Mouse (Mus musculus) bone marrow macrophage, adult 2 months (primary cell): ENCODE results near the gene Tpm3. TPM values are rescaled to one million over a fixed set of nuclear protein-coding genes. Genes with fewer than 3 reads are reported as not detected.

Experiments used
- H3K27ac ChIP-seq: 2 replicates; pipeline ENCODE4 v1.5.1; 2012; ENCODE audit warnings: low read depth, low read length; ENCODE audit not compliant: insufficient read depth
- H3K4me1 ChIP-seq: 2 replicates; pipeline ENCODE4 v1.6.1; 2012; ENCODE audit warnings: low read length; ENCODE audit not compliant: control insufficient read depth, insufficient read depth
- H3K4me3 ChIP-seq: 2 replicates; pipeline ENCODE4 v1.5.1; 2012; ENCODE audit warnings: mild to moderate bottlenecking, low read length, moderate library complexity; ENCODE audit not compliant: insufficient read depth
- CTCF ChIP-seq: IDR thresholded peaks from 2 replicates; pipeline ENCODE4 v1.5.1; 2012; ENCODE audit warnings: low read depth, mild to moderate bottlenecking, low read length, moderate library complexity
- POLR2A ChIP-seq: IDR thresholded peaks from 2 replicates; pipeline ENCODE4 v1.6.1; 2012; ENCODE audit warnings: mild to moderate bottlenecking, low read depth, low read length, borderline replicate concordance
- polyA plus RNA-seq: library from polyadenylated mRNA; stranded (reverse); fragments of >200 nt; gene quantifications from 2 replicates; pipeline ENCODE4 v1.2.4, GENCODE M21; 2012; ENCODE audit not compliant: missing spikeins, insufficient read depth, insufficient read length

The Tpm3 gene
- polyA plus RNA-seq, 1 experiment: 739 TPM

GRCm38 (mm10) chr3:90133331-90133730 is 60.9 kb downstream of the Tpm3 start:
- H3K4me1 ChIP-seq: 0 out of 2 replicates have a peak, but pooled peaks cover 2% of the 10 kb centered on the region
- H3K27ac ChIP-seq: no peak overlapping the region
- H3K4me3 ChIP-seq: no peak overlapping the region
- no peak for TF ChIP-seq CTCF
- TF ChIP-seq POLR2A: no peak

DNA sequence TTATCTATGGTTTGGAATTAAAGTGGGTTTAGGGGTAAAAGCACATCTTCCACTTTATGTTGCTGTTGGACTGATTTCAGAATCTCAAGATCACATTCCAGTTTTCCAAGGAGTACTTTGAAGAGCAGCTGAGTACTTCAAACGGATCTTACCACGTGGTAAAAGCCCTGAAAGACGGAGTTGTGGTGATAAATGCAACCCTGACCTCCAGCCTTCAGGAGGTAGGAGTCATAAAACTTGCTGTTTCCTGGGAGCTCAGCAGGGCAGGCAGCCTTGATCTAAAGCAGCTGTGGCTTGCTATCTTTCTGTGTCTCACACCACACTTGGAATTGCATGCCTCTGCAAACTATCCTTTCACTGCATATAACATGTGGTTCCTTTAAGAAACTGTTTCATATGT is 62.0 kb downstream of the Tpm3 start:
- Histone ChIP-seq H3K27ac (no peak overlapping the region), H3K4me1 (0 out of 2 replicates have a peak, but pooled peaks cover 2% of the 10 kb centered on the region), H3K4me3 (no peak overlapping the region)
- TF ChIP-seq CTCF: no peak
- TF ChIP-seq POLR2A: no peak

DNA sequence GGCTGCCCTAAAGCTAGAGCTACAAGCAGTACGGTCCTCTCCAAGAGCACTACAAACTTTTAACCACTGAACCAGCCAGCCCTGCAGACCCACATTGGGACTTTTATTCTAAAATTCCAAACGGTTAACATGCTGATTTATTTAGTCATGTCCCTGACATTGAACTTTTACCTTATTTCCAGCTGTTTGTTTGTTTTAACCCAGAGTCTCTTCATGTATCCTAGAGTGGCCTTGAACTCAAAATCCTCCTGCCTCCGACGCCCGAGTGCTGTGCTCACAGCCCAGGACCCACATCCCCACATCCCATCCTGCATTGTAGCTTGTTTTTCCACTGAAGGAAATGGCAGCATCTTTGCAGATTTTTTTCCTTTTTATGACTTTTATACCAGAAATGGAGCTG is 62.5 kb downstream of the Tpm3 start:
- TF ChIP-seq CTCF (no peak), POLR2A (no peak)
- Histone ChIP-seq H3K27ac (no peak overlapping the region), H3K4me1 (peaks cover 3% of the 10 kb centered on the region; the same call in 1 of the 2 replicates), H3K4me3 (no peak overlapping the region)

DNA sequence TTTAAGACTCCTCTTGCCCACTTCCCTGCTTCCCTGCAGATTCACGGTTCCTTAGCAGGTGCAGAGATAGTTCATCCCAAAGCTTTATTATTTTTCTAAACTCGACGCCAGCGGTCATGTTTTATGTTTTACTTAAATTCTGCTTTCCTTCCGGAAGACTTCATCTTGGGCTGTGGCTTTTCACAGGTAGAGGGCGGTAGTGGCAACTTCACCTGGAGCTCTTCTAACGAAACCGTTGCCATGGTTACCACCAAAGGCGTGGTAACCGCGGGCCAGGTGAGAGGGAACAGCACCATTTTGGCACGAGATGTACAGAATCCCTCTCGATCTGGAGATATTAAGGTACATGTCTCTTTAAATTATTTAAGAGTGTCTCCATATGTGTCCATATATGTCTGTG is 64.2 kb downstream of the Tpm3 start:
- TF ChIP-seq POLR2A: no peak
- no peak for TF ChIP-seq CTCF
- Histone ChIP-seq H3K27ac (no peak overlapping the region), H3K4me3 (no peak overlapping the region), H3K4me1 (peaks cover 5% of the 10 kb centered on the region; the same call in 1 of the 2 replicates)

DNA sequence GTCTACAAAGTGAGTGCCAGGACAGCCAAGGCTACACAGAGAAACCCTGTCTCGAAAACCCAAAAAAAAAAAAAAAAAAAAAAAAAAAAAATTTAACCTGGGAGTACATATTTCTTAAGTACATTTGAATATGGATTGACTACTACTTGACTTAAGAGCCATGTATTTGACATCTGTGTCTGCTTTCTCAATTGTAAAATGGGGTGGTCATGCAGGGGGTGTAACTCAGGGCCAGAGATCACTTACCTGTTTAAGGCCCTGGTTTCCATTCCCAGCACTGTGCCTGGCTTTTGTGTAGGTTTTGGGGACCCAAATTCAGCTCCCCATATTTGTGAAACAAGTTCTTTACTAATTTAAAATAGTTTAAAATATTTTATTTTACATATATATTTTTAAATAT is 65.2 kb downstream of the Tpm3 start:
- Histone ChIP-seq H3K27ac (no peak overlapping the region), H3K4me1 (peaks cover 3% of the 10 kb centered on the region; the same call in 1 of the 2 replicates), H3K4me3 (no peak overlapping the region)
- TF ChIP-seq POLR2A (no peak), CTCF (no peak)

- no peak for TF ChIP-seq POLR2A
- no peak for TF ChIP-seq CTCF
- Histone ChIP-seq H3K4me1 (peaks cover 3% of the 10 kb centered on the region; the same call in 1 of the 2 replicates), H3K27ac (no peak overlapping the region), H3K4me3 (no peak overlapping the region)
Measured at GRCm38 (mm10) chr3:90139962-90140361, 67.5 kb downstream of the Tpm3 start.

DNA sequence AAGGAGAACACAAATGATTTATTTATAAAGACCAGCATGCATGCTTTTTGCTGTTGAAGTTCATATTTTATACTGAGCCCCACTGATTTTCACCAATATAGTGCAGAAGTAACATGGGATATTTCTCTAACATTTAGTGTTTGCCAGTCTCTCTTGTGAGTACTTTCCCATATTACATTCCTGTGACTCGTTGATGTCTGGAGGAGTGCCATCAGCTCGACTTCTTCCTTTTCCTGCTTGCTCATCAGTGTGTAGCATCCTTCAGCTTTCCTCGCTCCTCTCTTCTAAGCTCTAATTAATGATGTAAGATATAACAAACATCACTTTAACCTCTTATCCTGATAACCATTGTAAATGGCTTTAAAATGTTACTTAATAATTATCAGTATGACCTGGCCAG is 73.0 kb downstream of the Tpm3 start:
- no peak overlapping the region for H3K4me3 ChIP-seq
- H3K27ac ChIP-seq: no peak overlapping the region
- no peak for TF ChIP-seq CTCF
- no peak for TF ChIP-seq POLR2A
- no peaks in the 10 kb centered on the region for H3K4me1 ChIP-seq

- no peak for TF ChIP-seq POLR2A
- TF ChIP-seq CTCF: no peak
- Histone ChIP-seq H3K4me3 (no peak overlapping the region), H3K27ac (no peak overlapping the region), H3K4me1 (no peaks in the 10 kb centered on the region)
Measured at GRCm38 (mm10) chr3:90146651-90147050, 74.2 kb downstream of the Tpm3 start.

Other genes with a start within 250 kb of the Tpm3 start
- gene She, start 241.3 kb upstream of the Tpm3 start, polyA plus RNA-seq: not detected in 2 replicates
- 75.7 and 82.0 TPM in 2 replicates for gene Il6ra, start 159.5 kb upstream of the Tpm3 start, polyA plus RNA-seq
- 17.7 and 28.7 TPM in 2 replicates for gene Atp8b2, start 109.1 kb upstream of the Tpm3 start, polyA plus RNA-seq
- 96.5 and 113 TPM in 2 replicates for gene Hax1, start 73.9 kb upstream of the Tpm3 start, polyA plus RNA-seq
- gene 4933434E20Rik, start 21.0 kb upstream of the Tpm3 start, polyA plus RNA-seq: 84.4 and 85.5 TPM in 2 replicates
- gene Ubap2l, start 20.0 kb upstream of the Tpm3 start, polyA plus RNA-seq: 200 and 228 TPM in 2 replicates
- gene Nup210l, start 31.5 kb downstream of the Tpm3 start, polyA plus RNA-seq: 0.28 and 0.69 TPM in 2 replicates
- gene Rps27, start 141.0 kb downstream of the Tpm3 start, polyA plus RNA-seq: 946 and 1,891 TPM in 2 replicates
- gene Rab13, start 141.0 kb downstream of the Tpm3 start, polyA plus RNA-seq: 19.0 and 23.2 TPM in 2 replicates
- 64.5 and 67.9 TPM in 2 replicates for gene Jtb, start 158.9 kb downstream of the Tpm3 start, polyA plus RNA-seq
- 1.3 and 2.9 TPM in 2 replicates for gene Creb3l4, start 170.9 kb downstream of the Tpm3 start, polyA plus RNA-seq
- 155 and 159 TPM in 2 replicates for gene Slc39a1, start 175.5 kb downstream of the Tpm3 start, polyA plus RNA-seq
- gene Crtc2, start 181.5 kb downstream of the Tpm3 start, polyA plus RNA-seq: 45.5 and 56.9 TPM in 2 replicates
- 47.7 and 52.9 TPM in 2 replicates for gene Dennd4b, start 192.5 kb downstream of the Tpm3 start, polyA plus RNA-seq
- 45.6 and 48.2 TPM in 2 replicates for gene Gatad2b, start 220.5 kb downstream of the Tpm3 start, polyA plus RNA-seq